Mouse (Mus musculus) 3134 (cell line): ENCODE results near the gene Slc6a1.

Experiments
- DNase-seq: peaks from one replicate; pipeline ENCODE4 v3.0.0-alpha.2; 2011; ENCODE audit warnings: low spot score; ENCODE audit not compliant: insufficient read length; ENCODE audit errors: extremely low read depth

Gene Slc6a1

DNA sequence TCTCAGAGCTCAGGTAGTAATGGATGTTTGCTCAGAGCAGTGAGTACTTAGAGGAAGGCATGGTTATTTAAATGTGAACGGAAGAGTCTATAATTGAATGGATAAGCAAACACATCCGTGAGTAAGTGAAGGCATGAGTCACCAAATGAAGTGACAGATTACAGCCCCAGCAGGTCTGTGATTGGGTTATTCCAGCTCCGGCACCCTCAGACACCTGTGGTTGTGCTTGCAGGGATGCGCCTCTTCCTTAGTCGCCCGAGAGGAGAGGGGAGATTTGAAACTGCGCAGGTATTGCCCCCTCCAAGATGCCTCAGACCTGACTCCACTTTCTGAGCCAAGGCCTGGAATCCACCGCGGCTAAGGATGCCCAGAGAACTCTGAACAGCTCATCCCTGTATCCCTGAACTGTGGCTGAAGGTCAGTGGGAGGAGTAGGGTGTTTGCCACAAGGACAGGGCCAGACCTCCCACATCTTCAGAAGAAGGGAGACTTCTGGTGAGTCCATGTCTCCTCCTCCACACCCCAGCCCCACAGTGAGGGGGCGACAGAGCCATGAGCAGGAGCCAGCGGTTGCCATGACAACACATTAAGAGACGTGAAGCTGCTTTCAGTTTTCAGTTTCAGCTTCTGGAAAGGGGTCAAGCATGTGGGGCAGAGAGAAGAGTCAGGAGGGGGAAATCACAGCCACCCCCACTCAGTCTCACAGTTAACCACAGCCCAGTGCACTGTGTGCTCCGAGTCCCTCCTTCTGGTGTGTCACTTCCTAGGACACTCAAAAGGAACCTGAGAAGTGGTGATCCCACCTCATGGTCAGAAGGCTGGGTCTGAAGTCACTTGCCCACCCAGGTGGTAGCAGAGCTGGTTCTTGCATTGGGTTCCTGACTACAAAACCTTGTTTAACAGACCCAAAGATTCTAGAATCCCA lies 65.7 kb downstream of the Slc6a1 start:
- peak; percentile 33 for DNase-seq

DNA sequence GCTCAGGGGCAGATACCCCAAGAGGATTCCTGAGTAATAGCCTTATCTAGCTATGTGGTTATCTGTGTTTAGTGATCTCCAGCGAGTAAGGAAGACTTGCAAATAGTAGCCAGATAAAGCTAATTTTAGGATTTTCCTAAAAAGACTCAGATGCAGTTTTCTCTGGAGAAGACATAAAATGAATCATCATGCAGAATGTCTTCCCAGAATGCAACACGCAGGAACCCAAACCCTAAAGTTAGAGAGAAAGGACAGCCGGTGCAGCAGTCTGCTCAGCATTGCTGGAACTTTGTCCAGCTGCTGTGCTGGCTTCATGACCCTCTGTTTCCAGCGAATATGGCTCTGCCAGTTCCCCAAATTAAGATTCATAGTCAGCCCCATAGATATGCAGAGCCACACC lies 72.2 kb downstream of the Slc6a1 start:
- no peak for DNase-seq

DNA sequence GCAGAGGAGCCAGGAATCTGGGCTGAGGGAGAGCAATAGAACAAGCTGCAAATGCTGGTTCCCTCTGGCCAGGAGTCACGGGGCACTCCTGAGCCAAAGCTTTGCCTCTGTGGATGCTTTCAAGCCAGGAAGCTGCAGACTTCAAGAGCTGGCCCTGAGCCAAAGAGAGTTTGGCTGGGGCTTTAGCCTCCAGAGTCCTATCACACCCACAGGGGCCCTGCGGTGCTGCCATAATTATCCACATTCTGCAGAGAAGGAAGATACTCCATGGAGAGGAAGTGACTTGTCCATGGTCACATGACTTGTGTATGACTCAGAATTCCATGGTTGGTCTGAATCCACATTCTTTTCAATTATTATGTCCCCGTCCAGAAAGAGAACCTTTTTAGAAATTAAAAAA lies 75.7 kb downstream of the Slc6a1 start:
- DNase-seq, result peak; percentile 68

DNA sequence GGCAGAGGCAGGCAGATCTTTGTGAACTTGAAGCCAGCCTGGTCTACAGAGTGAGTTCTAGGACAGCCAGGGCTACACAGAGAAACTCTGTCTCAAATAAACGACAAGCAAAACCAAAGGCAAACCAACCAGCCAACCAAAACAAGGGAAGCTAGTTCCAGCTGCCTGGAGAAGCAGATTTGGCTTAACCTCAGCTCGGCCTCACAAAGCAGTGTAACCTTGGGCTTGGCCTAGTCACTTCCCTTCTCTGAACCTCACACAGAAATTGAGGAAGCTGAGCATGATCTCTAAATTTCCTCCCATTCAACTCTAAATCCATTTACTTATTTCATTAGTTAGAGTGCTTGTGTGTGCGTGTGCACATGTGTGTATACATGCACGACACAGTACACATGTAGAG lies 79.9 kb downstream of the Slc6a1 start:
- DNase-seq, result no peak

DNA sequence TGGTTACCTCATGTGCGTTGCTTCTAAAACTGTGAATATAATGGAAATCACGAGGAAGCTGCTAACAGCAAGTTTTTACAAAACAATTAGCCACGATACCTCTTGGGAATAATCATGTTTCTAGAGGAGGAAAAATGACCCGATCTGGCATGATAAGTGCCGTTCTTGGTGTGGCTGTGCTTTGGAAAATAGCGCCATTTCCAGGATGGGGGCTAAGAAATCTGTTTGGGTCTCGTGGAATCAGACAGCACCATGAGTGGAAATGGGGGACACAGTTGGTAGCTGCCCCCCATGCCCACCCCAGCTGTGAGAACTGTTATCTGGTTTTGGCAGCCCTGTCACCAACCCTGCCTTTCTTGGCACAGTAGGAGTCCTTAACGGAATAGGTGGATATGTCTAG lies 81.3 kb downstream of the Slc6a1 start:
- no peak for DNase-seq

DNA sequence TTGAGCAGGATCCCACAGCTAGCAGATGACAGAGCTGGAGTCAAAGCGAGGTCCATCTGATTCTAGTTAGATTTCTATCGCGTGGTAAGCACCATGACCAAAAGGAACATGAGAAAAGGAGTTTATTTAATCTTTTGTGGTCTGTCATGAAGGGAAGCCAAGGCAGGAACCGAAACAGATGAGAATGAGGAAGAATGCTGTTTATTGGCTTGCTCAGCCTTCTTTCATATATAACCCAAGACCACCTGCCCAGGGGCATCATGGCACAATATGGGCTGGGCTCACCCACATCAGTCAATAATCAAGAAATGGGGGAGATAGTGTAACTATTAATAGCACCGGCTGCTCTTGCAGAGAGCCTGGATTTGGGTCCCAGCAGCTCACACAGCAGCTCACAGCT lies 82.3 kb downstream of the Slc6a1 start:
- no peak for DNase-seq

DNA sequence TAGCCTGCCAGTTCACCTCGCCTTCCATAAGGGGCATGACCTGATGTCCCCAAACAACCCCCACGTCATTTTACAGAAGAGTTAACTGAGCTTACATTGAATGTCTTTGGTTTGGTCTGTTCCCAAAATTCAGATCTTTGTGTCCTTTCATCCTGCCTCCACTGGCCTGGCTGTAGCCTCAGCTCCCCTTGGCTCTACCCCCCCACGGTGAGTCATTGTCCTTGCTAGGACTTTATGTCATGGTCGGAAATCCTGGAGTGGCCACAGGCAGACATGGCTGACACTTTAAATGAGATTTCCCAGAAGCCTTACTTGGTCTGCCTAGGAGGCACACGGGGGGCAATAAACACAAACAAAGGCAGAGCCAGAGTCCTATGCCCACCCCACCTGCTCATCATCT lies 83.8 kb downstream of the Slc6a1 start:
- DNase-seq, result peak; percentile 36
